9 mouse cellular contexts compared by ENCODE assay signal in genomic region chr13:109211941-109212487, GRCm38 (mm10).
DNase-seq lines count a peak whose midpoint lies in the region; ATAC-seq and TF ChIP-seq lines count a peak whose summit lies in the region.
"Had no signal": no experiment of that assay in that cellular context is flagged by ENCODE, and none has a peak within 500 bp of the region (broad histone marks: within the 10 kb centered on the region; RNA-seq: fewer than 3 reads in every experiment).

No protein-coding gene starts in this region.

- no peak overlapping the region for H3K27ac ChIP-seq in cerebellum, adult 2 months (ENCODE audit: insufficient read depth, low read length)
- H3K27ac ChIP-seq in kidney, embryonic 16.5 days (ENCODE audit: low read length) = no peak overlapping the region
- H3K27ac ChIP-seq in embryonic facial prominence, embryonic 14.5 days (replicated peaks; ENCODE audit: low read depth, low read length) = no peak overlapping the region
- H3K27ac ChIP-seq in liver, embryonic 16.5 days (ENCODE audit: low read length) = no peak overlapping the region

- H3K36me3 ChIP-seq in kidney, embryonic 16.5 days (ENCODE audit: insufficient read depth, low read length) = no peaks in the 10 kb centered on the region
- H3K36me3 ChIP-seq in embryonic facial prominence, embryonic 14.5 days (ENCODE audit: control insufficient read depth, insufficient read depth, low read length) = no peaks in the 10 kb centered on the region
- no peaks in the 10 kb centered on the region for H3K36me3 ChIP-seq in liver, embryonic 16.5 days (ENCODE audit: control insufficient read depth, insufficient read depth)

- 15% methylated on average over 16 of the region's 16 CpGs for WGBS in cerebellum, adult 2 months
- WGBS in kidney, embryonic 16.5 days = 46% methylated on average over 16 of the region's 16 CpGs
- 45% methylated on average over 16 of the region's 16 CpGs for WGBS in embryonic facial prominence, embryonic 14.5 days
- 20% methylated on average over 16 of the region's 16 CpGs for WGBS in liver, embryonic 16.5 days (ENCODE audit: insufficient replicate concordance)

- H3K9ac ChIP-seq in kidney, embryonic 16.5 days (replicated peaks; ENCODE audit: low read length) = no peak overlapping the region
- peak overlapping the region; percentile 37; the same call in 1 of the 2 replicates for H3K9ac ChIP-seq in embryonic facial prominence, embryonic 14.5 days (ENCODE audit: low read depth, low read length)
- H3K9ac ChIP-seq in liver, embryonic 16.5 days (ENCODE audit: low read depth, low read length) = no peak overlapping the region

- peak overlapping the region; percentile 41 for H3K4me3 ChIP-seq in cerebellum, adult 2 months (replicated peaks; ENCODE audit: insufficient read depth, low read depth, low read length)
- peak overlapping the region; percentile 13; the same call in 1 of the 2 replicates for H3K4me3 ChIP-seq in kidney, embryonic 16.5 days (ENCODE audit: low read length)
- peak overlapping the region; percentile 11; the same call in 1 of the 2 replicates for H3K4me3 ChIP-seq in embryonic facial prominence, embryonic 14.5 days (ENCODE audit: low read depth, low read length)
- H3K4me3 ChIP-seq in liver, embryonic 16.5 days (ENCODE audit: low read depth, low read length) = peak overlapping the region; percentile 32; the same call in 1 of the 2 replicates

- no peak for TF ChIP-seq CTCF in cerebellum, adult 2 months (IDR thresholded peaks at IDR 0.05; ENCODE audit: borderline replicate concordance, insufficient read depth, low read depth, low read length)

- no peak for ATAC-seq in kidney, embryonic 16.5 days (ENCODE audit: low FRiP score, low TSS enrichment)
- ATAC-seq in embryonic facial prominence, embryonic 14.5 days (ENCODE audit: low read depth) = no peak
- no peak; the same call in 1 of the 2 replicates for ATAC-seq in liver, embryonic 16.5 days (ENCODE audit: low read depth)

- no peak for TF ChIP-seq POLR2A in cerebellum, adult 2 months (IDR thresholded peaks at IDR 0.05; ENCODE audit: borderline replicate concordance, insufficient read depth, low read length)

- peak overlapping the region; percentile 37 for H3K4me2 ChIP-seq in kidney, embryonic 16.5 days (replicated peaks; ENCODE audit: low read depth, low read length)
- H3K4me2 ChIP-seq in embryonic facial prominence, embryonic 14.5 days (ENCODE audit: low read depth, low read length) = peak overlapping the region; percentile 40
- H3K4me2 ChIP-seq in liver, embryonic 16.5 days (ENCODE audit: low read depth, low read length) = peak overlapping the region; percentile 32; the same call in 1 of the 2 replicates

- no peaks in the 10 kb centered on the region for H3K9me3 ChIP-seq in kidney, embryonic 16.5 days (ENCODE audit: low read length)
- no peaks in the 10 kb centered on the region for H3K9me3 ChIP-seq in embryonic facial prominence, embryonic 14.5 days (ENCODE audit: control insufficient read depth, low read length)
- no peaks in the 10 kb centered on the region for H3K9me3 ChIP-seq in liver, embryonic 16.5 days (replicated peaks; ENCODE audit: control insufficient read depth, low read length)

- H3K27me3 ChIP-seq in cerebellum, adult 2 months (ENCODE audit: control insufficient read depth, insufficient read depth, low read length) = no peaks in the 10 kb centered on the region
- no peaks in the 10 kb centered on the region for H3K27me3 ChIP-seq in kidney, embryonic 16.5 days (ENCODE audit: insufficient read depth, low read length)
- H3K27me3 ChIP-seq in embryonic facial prominence, embryonic 14.5 days (replicated peaks; ENCODE audit: control insufficient read depth, insufficient read depth, low read length) = no peaks in the 10 kb centered on the region
- no peaks in the 10 kb centered on the region for H3K27me3 ChIP-seq in liver, embryonic 16.5 days (ENCODE audit: control insufficient read depth, insufficient read depth, low read depth, low read length)

- DNase-seq in cerebellum, adult 2 months = no peak
- DNase-seq in cerebellum, adult 11 months = no peak
- DNase-seq in kidney, postnatal 25 days = no peak
- DNase-seq in embryonic facial prominence, embryonic 14.5 days (ENCODE audit: low spot score) = no peak
- no peak for DNase-seq in T-cell, adult 2 months (ENCODE audit: low spot score)
- DNase-seq in gastrocnemius, postnatal 25 days = no peak
- DNase-seq: adrenal gland, adult 2 months had no signal

- H3K4me1 ChIP-seq in cerebellum, adult 2 months (ENCODE audit: control insufficient read depth, insufficient read depth, low read length) = peaks cover 3% of the 10 kb centered on the region; the same call in 1 of the 2 replicates
- H3K4me1 ChIP-seq in kidney, embryonic 16.5 days (ENCODE audit: insufficient read depth, low read length) = no peaks in the 10 kb centered on the region
- H3K4me1 ChIP-seq in embryonic facial prominence, embryonic 14.5 days (ENCODE audit: control insufficient read depth, insufficient read depth, low read length) = no peaks in the 10 kb centered on the region
- H3K4me1 ChIP-seq in liver, embryonic 16.5 days (ENCODE audit: control insufficient read depth, low read depth, low read length) = no peaks in the 10 kb centered on the region; the same call in 1 of the 2 replicates
